Mouse (Mus musculus): ENCODE results near the gene Kcnn3. TPM values are rescaled to one million over a fixed set of nuclear protein-coding genes. Genes with fewer than 3 reads are reported as not detected.
A peak's percentile ranks its signal among the peaks of the same experiment; 100 is the strongest.

Kcnn3 gene
- polyA plus RNA-seq, 1 experiment from 2014 or later = 4.2 TPM

- H3K27ac ChIP-seq = no peak overlapping the region
- H3K27me3 ChIP-seq = no peaks in the 10 kb centered on the region
- H3K4me1 ChIP-seq = peaks cover 11% of the 10 kb centered on the region
- no peak overlapping the region for H3K4me3 ChIP-seq
- no peak overlapping the region for H3K4me2 ChIP-seq (replicated peaks)
- no peaks in the 10 kb centered on the region; the same call in 1 of the 2 replicates for H3K9me3 ChIP-seq (replicated peaks)
- no peak overlapping the region for H3K9ac ChIP-seq
- ATAC-seq (ENCODE audit: low FRiP score) = no peak
- H3K36me3 ChIP-seq = no peaks in the 10 kb centered on the region
- WGBS = 96% methylated on average over 6 of the region's 6 CpGs
These were observed 56.4 kb downstream of the Kcnn3 start for GRCm38 (mm10) chr3:89576381-89576780.

GRCm38 (mm10) chr3:89577154-89577553, 57.2 kb downstream of the Kcnn3 start:
- Histone ChIP-seq H3K4me2 (replicated peaks) (no peak overlapping the region), H3K9me3 (replicated peaks) (no peaks in the 10 kb centered on the region; the same call in 1 of the 2 replicates), H3K36me3 (no peaks in the 10 kb centered on the region), H3K4me3 (no peak overlapping the region), H3K4me1 (peaks cover 11% of the 10 kb centered on the region), H3K9ac (no peak overlapping the region), H3K27ac (no peak overlapping the region), H3K27me3 (no peaks in the 10 kb centered on the region)
- no peak for ATAC-seq (ENCODE audit: low FRiP score)
- WGBS = 87% methylated on average over 5 of the region's 5 CpGs

GRCm38 (mm10) chr3:89578083-89578482, 58.1 kb downstream of the Kcnn3 start:
- Histone ChIP-seq H3K4me2 (replicated peaks) (no peak overlapping the region), H3K36me3 (no peaks in the 10 kb centered on the region), H3K9me3 (replicated peaks) (no peaks in the 10 kb centered on the region; the same call in 1 of the 2 replicates), H3K9ac (no peak overlapping the region), H3K27me3 (no peaks in the 10 kb centered on the region), H3K4me3 (no peak overlapping the region), H3K4me1 (peaks cover 11% of the 10 kb centered on the region), H3K27ac (no peak overlapping the region)
- WGBS = 78% methylated on average over 4 of the region's 4 CpGs
- no peak for ATAC-seq (ENCODE audit: low FRiP score)

GRCm38 (mm10) chr3:89578803-89579202, 58.8 kb downstream of the Kcnn3 start:
- no peak for ATAC-seq (ENCODE audit: low FRiP score)
- 58% methylated on average over 10 of the region's 10 CpGs for WGBS
- Histone ChIP-seq H3K27ac (no peak overlapping the region), H3K9ac (no peak overlapping the region), H3K4me2 (replicated peaks) (no peak overlapping the region), H3K4me3 (no peak overlapping the region), H3K36me3 (no peaks in the 10 kb centered on the region), H3K27me3 (no peaks in the 10 kb centered on the region), H3K9me3 (replicated peaks) (no peaks in the 10 kb centered on the region; the same call in 1 of the 2 replicates), H3K4me1 (peaks cover 12% of the 10 kb centered on the region)

GRCm38 (mm10) chr3:89584254-89584653, 64.3 kb downstream of the Kcnn3 start:
- no peak overlapping the region for H3K27ac ChIP-seq

GRCm38 (mm10) chr3:89588436-89588835, 68.5 kb downstream of the Kcnn3 start:
- H3K27me3 ChIP-seq = no peaks in the 10 kb centered on the region
- H3K9ac ChIP-seq = no peak overlapping the region
- no peaks in the 10 kb centered on the region for H3K36me3 ChIP-seq
- no peak overlapping the region for H3K4me2 ChIP-seq (replicated peaks)
- ATAC-seq (ENCODE audit: low FRiP score) = no peak
- no peak overlapping the region for H3K27ac ChIP-seq
- peaks cover 49% of the 10 kb centered on the region for H3K4me1 ChIP-seq
- no peaks in the 10 kb centered on the region for H3K9me3 ChIP-seq (replicated peaks)
- H3K4me3 ChIP-seq = no peak overlapping the region
- WGBS = 72% methylated on average over 11 of the region's 11 CpGs

More at GRCm38 (mm10) chr3:89584254-89584653, 64.3 kb downstream of the Kcnn3 start:
- H3K4me2 ChIP-seq (replicated peaks) = no peak overlapping the region
- WGBS = 65% methylated on average over 4 of the region's 4 CpGs
- H3K9me3 ChIP-seq (replicated peaks) = no peaks in the 10 kb centered on the region
- H3K9ac ChIP-seq = no peak overlapping the region
- no peaks in the 10 kb centered on the region for H3K36me3 ChIP-seq
- no peaks in the 10 kb centered on the region for H3K27me3 ChIP-seq
- H3K4me1 ChIP-seq = peaks cover 39% of the 10 kb centered on the region
- no peak overlapping the region for H3K4me3 ChIP-seq
- ATAC-seq (ENCODE audit: low FRiP score) = no peak

- H3K9me3 ChIP-seq (replicated peaks) = no peaks in the 10 kb centered on the region
- no peak overlapping the region for H3K4me3 ChIP-seq
- no peaks in the 10 kb centered on the region for H3K36me3 ChIP-seq
- H3K4me1 ChIP-seq = peaks cover 45% of the 10 kb centered on the region
- 75% methylated on average over 3 of the region's 3 CpGs for WGBS
- no peak overlapping the region for H3K9ac ChIP-seq
- H3K27me3 ChIP-seq = no peaks in the 10 kb centered on the region
- H3K4me2 ChIP-seq (replicated peaks) = no peak overlapping the region
- no peak for ATAC-seq (ENCODE audit: low FRiP score)
- no peak overlapping the region for H3K27ac ChIP-seq
These were observed 69.4 kb downstream of the Kcnn3 start for GRCm38 (mm10) chr3:89589321-89589720.

GRCm38 (mm10) chr3:89590386-89590785, 70.4 kb downstream of the Kcnn3 start:
- Histone ChIP-seq H3K4me1 (peaks cover 47% of the 10 kb centered on the region), H3K27ac (no peak overlapping the region), H3K36me3 (no peaks in the 10 kb centered on the region), H3K9ac (no peak overlapping the region), H3K9me3 (replicated peaks) (no peaks in the 10 kb centered on the region), H3K27me3 (no peaks in the 10 kb centered on the region), H3K4me3 (no peak overlapping the region), H3K4me2 (replicated peaks) (no peak overlapping the region)
- 54% methylated on average over 4 of the region's 4 CpGs for WGBS
- peak; percentile 41; the same call in 1 of the 2 replicates for ATAC-seq (ENCODE audit: low FRiP score)

GRCm38 (mm10) chr3:89591461-89591860, 71.5 kb downstream of the Kcnn3 start:
- ATAC-seq (ENCODE audit: low FRiP score) = no peak
- peaks cover 38% of the 10 kb centered on the region for H3K4me1 ChIP-seq
- H3K4me3 ChIP-seq = no peak overlapping the region
- H3K36me3 ChIP-seq = no peaks in the 10 kb centered on the region
- no peaks in the 10 kb centered on the region for H3K27me3 ChIP-seq
- H3K9ac ChIP-seq = no peak overlapping the region
- 54% methylated on average over 3 of the region's 3 CpGs for WGBS
- no peak overlapping the region for H3K27ac ChIP-seq
- no peak overlapping the region for H3K4me2 ChIP-seq (replicated peaks)
- H3K9me3 ChIP-seq (replicated peaks) = no peaks in the 10 kb centered on the region

GRCm38 (mm10) chr3:89592809-89593208, 72.8 kb downstream of the Kcnn3 start:
- Histone ChIP-seq H3K4me3 (no peak overlapping the region), H3K4me2 (replicated peaks) (no peak overlapping the region), H3K9ac (no peak overlapping the region), H3K9me3 (replicated peaks) (no peaks in the 10 kb centered on the region), H3K27me3 (no peaks in the 10 kb centered on the region), H3K4me1 (peaks cover 32% of the 10 kb centered on the region), H3K36me3 (no peaks in the 10 kb centered on the region), H3K27ac (no peak overlapping the region)
- WGBS = 67% methylated on average over 11 of the region's 11 CpGs
- ATAC-seq (ENCODE audit: low FRiP score) = no peak

GRCm38 (mm10) chr3:89593524-89593923, 73.6 kb downstream of the Kcnn3 start:
- ATAC-seq (ENCODE audit: low FRiP score) = no peak
- 76% methylated on average over 10 of the region's 10 CpGs for WGBS
- peaks cover 32% of the 10 kb centered on the region for H3K4me1 ChIP-seq
- H3K4me3 ChIP-seq = no peak overlapping the region
- H3K4me2 ChIP-seq (replicated peaks) = no peak overlapping the region
- no peak overlapping the region for H3K9ac ChIP-seq
- H3K9me3 ChIP-seq (replicated peaks) = no peaks in the 10 kb centered on the region
- no peaks in the 10 kb centered on the region for H3K36me3 ChIP-seq
- no peak overlapping the region for H3K27ac ChIP-seq
- no peaks in the 10 kb centered on the region for H3K27me3 ChIP-seq

GRCm38 (mm10) chr3:89598361-89598760, 78.4 kb downstream of the Kcnn3 start:
- Histone ChIP-seq H3K9me3 (replicated peaks) (no peaks in the 10 kb centered on the region), H3K4me1 (peaks cover 12% of the 10 kb centered on the region), H3K4me3 (no peak overlapping the region), H3K36me3 (no peaks in the 10 kb centered on the region), H3K4me2 (replicated peaks) (no peak overlapping the region), H3K9ac (no peak overlapping the region), H3K27ac (no peak overlapping the region), H3K27me3 (no peaks in the 10 kb centered on the region)
- ATAC-seq (ENCODE audit: low FRiP score) = no peak
- 85% methylated on average over 7 of the region's 7 CpGs for WGBS

GRCm38 (mm10) chr3:89598967-89599366, 79.0 kb downstream of the Kcnn3 start:
- no peak for ATAC-seq (ENCODE audit: low FRiP score)
- H3K4me3 ChIP-seq = no peak overlapping the region
- H3K9ac ChIP-seq = no peak overlapping the region
- H3K27me3 ChIP-seq = no peaks in the 10 kb centered on the region
- no peaks in the 10 kb centered on the region for H3K9me3 ChIP-seq (replicated peaks)
- H3K4me1 ChIP-seq = peaks cover 12% of the 10 kb centered on the region
- no peaks in the 10 kb centered on the region for H3K36me3 ChIP-seq
- WGBS = 95% methylated on average over 7 of the region's 7 CpGs
- H3K27ac ChIP-seq = no peak overlapping the region
- H3K4me2 ChIP-seq (replicated peaks) = no peak overlapping the region
